Mouse (Mus musculus) pancreas, adult 10 weeks (tissue): ENCODE measurements around the gene Sod1. TPM values are rescaled to one million over a fixed set of nuclear protein-coding genes. Genes with fewer than 3 reads are reported as not detected.

ENCODE experiments used
- polyA plus RNA-seq: library from polyadenylated mRNA; stranded (reverse); fragments of 350-450 nt; fragmentation: Illumina TruSeq; extraction: RNeasy Lipid Tissue Mini Kit (QIAGEN cat#74804); gene quantifications from one replicate; pipeline ENCODE4 v1.2.3, GENCODE M21; 2015; ENCODE audit warnings: low read depth, low replicate concordance; ENCODE audit not compliant: insufficient read depth

Gene Sod1
- polyA plus RNA-seq: 127 TPM

GRCm38 (mm10) chr16:90220026-90220891 is at the start of gene Sod1:
Gene Sod1 (plus strand): TSS chr16:90220754.

Other genes starting within 250 kb of the Sod1 start
- gene Tiam1, start 77.0 kb upstream of the Sod1 start, polyA plus RNA-seq: 2.0 TPM
- 7.3 TPM for gene Scaf4, start 63.7 kb downstream of the Sod1 start, polyA plus RNA-seq
- gene Hunk, start 165.3 kb downstream of the Sod1 start, polyA plus RNA-seq: 0.39 TPM